27 mouse cellular contexts compared by ENCODE assay signal in the genomic region with DNA sequence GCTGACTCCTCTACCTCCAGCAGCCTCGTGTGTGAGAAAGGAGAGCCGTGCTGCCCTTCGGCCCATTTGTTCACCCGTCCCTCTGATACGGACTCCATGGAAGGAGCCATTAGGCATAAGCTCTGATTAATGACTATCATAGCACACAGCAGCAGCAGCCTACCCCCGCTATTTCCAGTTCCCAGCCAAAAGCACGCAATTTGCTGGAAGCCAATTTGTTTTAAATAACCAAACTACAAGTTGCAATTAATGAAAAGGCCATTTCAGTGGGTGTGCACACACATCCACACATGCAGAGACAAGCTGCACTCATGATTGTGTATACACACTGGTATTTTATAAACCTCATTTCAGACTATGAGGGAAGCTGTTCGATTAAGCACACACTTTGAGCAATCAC.
DNase-seq lines count a peak whose midpoint lies in the region; ATAC-seq and TF ChIP-seq lines count a peak whose summit lies in the region.
"Had no signal": no experiment of that assay in that cellular context is flagged by ENCODE, and none has a peak within 500 bp of the region (broad histone marks: within the 10 kb centered on the region; RNA-seq: fewer than 3 reads in every experiment).

No protein-coding gene starts in this region.

- no peak for DNase-seq in forebrain, embryonic 11.5 days (ENCODE audit: low spot score)
- no peak for DNase-seq in hindbrain, embryonic 10.5 days (ENCODE audit: low spot score)
- DNase-seq in neural tube, embryonic 10.5 days (ENCODE audit: extremely low spot score, low spot score): no peak
- DNase-seq in telencephalon, adult 2 months (ENCODE audit: low read depth, low spot score): peak; percentile 18
- DNase-seq in left cerebral cortex, adult 2 months (ENCODE audit: extremely low spot score in 1 of 2, low spot score in 2 of 2): no peak
- DNase-seq: adrenal gland, adult 8-10 months; cerebellum, adult 2 months; cerebellum, postnatal 25 days; embryo, embryonic 11 days; heart, postnatal 36 days; kidney, adult 11 months; kidney, postnatal 36 days; left cerebral cortex, postnatal 4 days; lung, embryonic 14.5 days; right cerebral cortex, postnatal 25 days; spleen, adult 18-20 months; thymus, adult 2 months had no signal

- H3K27ac ChIP-seq in forebrain, embryonic 12.5 days: 0 out of 2 replicates have a peak overlapping the region, but pooled peaks have one; percentile 13
- H3K27ac ChIP-seq in forebrain, embryonic 11.5 days (ENCODE audit: low read depth, low read length): no peak overlapping the region
- no peak overlapping the region for H3K27ac ChIP-seq in hindbrain, embryonic 16.5 days (ENCODE audit: low read depth, low read length)
- H3K27ac ChIP-seq in hindbrain, embryonic 10.5 days: no peak overlapping the region
- 0 out of 2 replicates have a peak overlapping the region, but pooled peaks have one; percentile 5 for H3K27ac ChIP-seq in neural tube, embryonic 15.5 days (replicated peaks)
- H3K27ac ChIP-seq in left cerebral cortex, adult 2 months: no peak overlapping the region
- H3K27ac ChIP-seq: embryonic facial prominence, embryonic 13.5 days; heart, embryonic 15.5 days; kidney, embryonic 15.5 days; limb, embryonic 15.5 days; liver, embryonic 14.5 days had no signal

- H3K4me2 ChIP-seq in forebrain, embryonic 12.5 days: no peak overlapping the region
- no peak overlapping the region for H3K4me2 ChIP-seq in forebrain, embryonic 11.5 days (ENCODE audit: low read depth, low read length, severe bottlenecking)
- H3K4me2 ChIP-seq in hindbrain, embryonic 16.5 days (ENCODE audit: low read length): no peak overlapping the region
- H3K4me2 ChIP-seq in neural tube, embryonic 15.5 days: no peak overlapping the region; the same call in 1 of the 2 replicates
- H3K4me2 ChIP-seq: embryonic facial prominence, embryonic 13.5 days; heart, embryonic 15.5 days; kidney, embryonic 15.5 days; limb, embryonic 15.5 days; lung, embryonic 14.5 days had no signal

- ATAC-seq in forebrain, embryonic 12.5 days (ENCODE audit: low FRiP score): 0 out of 2 replicates have a peak, but pooled peaks have one; percentile 23
- no peak for ATAC-seq in forebrain, embryonic 11.5 days (replicated peaks; ENCODE audit: low FRiP score)
- ATAC-seq in hindbrain, embryonic 16.5 days: peak; percentile 45; the same call in 1 of the 2 replicates
- 0 out of 2 replicates have a peak, but pooled peaks have one; percentile 31 for ATAC-seq in neural tube, embryonic 15.5 days (ENCODE audit: low FRiP score)
- ATAC-seq: activated CD4-positive, CD25-positive, alpha-beta regulatory T cell, adult 4 months had no signal

- 69% methylated on average over 8 of the region's 8 CpGs for WGBS in forebrain, embryonic 12.5 days
- WGBS in forebrain, embryonic 11.5 days: 83% methylated on average over 8 of the region's 8 CpGs
- WGBS in hindbrain, embryonic 16.5 days: 52% methylated on average over 8 of the region's 8 CpGs
- WGBS in hindbrain, embryonic 10.5 days: 87% methylated on average over 8 of the region's 8 CpGs
- 28% methylated on average over 8 of the region's 8 CpGs for WGBS in neural tube, embryonic 15.5 days

- H3K4me3 ChIP-seq in forebrain, embryonic 12.5 days (replicated peaks): no peak overlapping the region
- no peak overlapping the region for H3K4me3 ChIP-seq in forebrain, embryonic 11.5 days (ENCODE audit: low read depth, low read length)
- no peak overlapping the region for H3K4me3 ChIP-seq in hindbrain, embryonic 16.5 days (ENCODE audit: low read length)
- H3K4me3 ChIP-seq in hindbrain, embryonic 10.5 days: no peak overlapping the region
- H3K4me3 ChIP-seq in neural tube, embryonic 15.5 days (replicated peaks): no peak overlapping the region
- no peak overlapping the region for H3K4me3 ChIP-seq in left cerebral cortex, adult 2 months
- H3K4me3 ChIP-seq: embryonic facial prominence, embryonic 13.5 days; erythroblast, embryonic 14.5 days; heart, embryonic 15.5 days; kidney, embryonic 15.5 days; limb, embryonic 15.5 days had no signal

- H3K9me3 ChIP-seq in forebrain, embryonic 12.5 days: no peaks in the 10 kb centered on the region
- H3K9me3 ChIP-seq in forebrain, embryonic 11.5 days (ENCODE audit: control insufficient read depth, low read length): no peaks in the 10 kb centered on the region
- no peaks in the 10 kb centered on the region for H3K9me3 ChIP-seq in hindbrain, embryonic 16.5 days (ENCODE audit: control insufficient read depth, low read length)
- no peaks in the 10 kb centered on the region for H3K9me3 ChIP-seq in hindbrain, embryonic 10.5 days
- no peaks in the 10 kb centered on the region for H3K9me3 ChIP-seq in neural tube, embryonic 15.5 days (replicated peaks)
- H3K9me3 ChIP-seq: embryonic facial prominence, embryonic 13.5 days; heart, embryonic 15.5 days; kidney, embryonic 15.5 days; limb, embryonic 15.5 days had no signal

- no peak overlapping the region for H3K9ac ChIP-seq in forebrain, embryonic 12.5 days
- no peak overlapping the region for H3K9ac ChIP-seq in forebrain, embryonic 11.5 days (ENCODE audit: low read length)
- no peak overlapping the region for H3K9ac ChIP-seq in hindbrain, embryonic 16.5 days (ENCODE audit: low read depth, low read length)
- H3K9ac ChIP-seq in neural tube, embryonic 15.5 days (replicated peaks): no peak overlapping the region
- H3K9ac ChIP-seq: embryonic facial prominence, embryonic 13.5 days; heart, embryonic 15.5 days; kidney, embryonic 15.5 days; limb, embryonic 15.5 days; liver, embryonic 14.5 days; lung, embryonic 14.5 days had no signal

- no peak for TF ChIP-seq CTCF in left cerebral cortex, adult 2 months (IDR thresholded peaks at IDR 0.05)

- intact Hi-C loops in left cerebral cortex, adult 2 months (cut with DNase I): no loop called here

- no peaks in the 10 kb centered on the region for H3K36me3 ChIP-seq in forebrain, embryonic 12.5 days (replicated peaks)
- no peaks in the 10 kb centered on the region for H3K36me3 ChIP-seq in forebrain, embryonic 11.5 days (ENCODE audit: control insufficient read depth, insufficient read depth, low read length)
- H3K36me3 ChIP-seq in hindbrain, embryonic 16.5 days (ENCODE audit: control insufficient read depth, insufficient read depth, low read length): no peaks in the 10 kb centered on the region
- no peaks in the 10 kb centered on the region for H3K36me3 ChIP-seq in hindbrain, embryonic 10.5 days
- no peaks in the 10 kb centered on the region for H3K36me3 ChIP-seq in neural tube, embryonic 15.5 days
- H3K36me3 ChIP-seq: embryonic facial prominence, embryonic 13.5 days; heart, embryonic 15.5 days; kidney, embryonic 15.5 days; limb, embryonic 15.5 days had no signal

- H3K4me1 ChIP-seq in forebrain, embryonic 12.5 days: no peaks in the 10 kb centered on the region
- H3K4me1 ChIP-seq in forebrain, embryonic 11.5 days (replicated peaks; ENCODE audit: control insufficient read depth, insufficient read depth, low read length): no peaks in the 10 kb centered on the region
- H3K4me1 ChIP-seq in hindbrain, embryonic 16.5 days (ENCODE audit: control insufficient read depth, insufficient read depth, low read depth, low read length): no peaks in the 10 kb centered on the region
- 0 out of 2 replicates have a peak, but pooled peaks cover 2% of the 10 kb centered on the region for H3K4me1 ChIP-seq in hindbrain, embryonic 10.5 days (replicated peaks)
- peaks cover 5% of the 10 kb centered on the region; the same call in 1 of the 2 replicates for H3K4me1 ChIP-seq in neural tube, embryonic 15.5 days
- H3K4me1 ChIP-seq: heart, embryonic 15.5 days; kidney, embryonic 15.5 days; limb, embryonic 15.5 days had no signal

- H3K27me3 ChIP-seq in forebrain, embryonic 12.5 days: 0 out of 2 replicates have a peak, but pooled peaks cover 4% of the 10 kb centered on the region
- no peaks in the 10 kb centered on the region for H3K27me3 ChIP-seq in forebrain, embryonic 11.5 days (ENCODE audit: control insufficient read depth, insufficient read depth, low read length)
- no peaks in the 10 kb centered on the region for H3K27me3 ChIP-seq in hindbrain, embryonic 16.5 days (replicated peaks; ENCODE audit: control insufficient read depth, insufficient read depth, low read length)
- peaks cover 11% of the 10 kb centered on the region; the same call in 1 of the 2 replicates for H3K27me3 ChIP-seq in hindbrain, embryonic 10.5 days (ENCODE audit: insufficient read depth, poor library complexity, severe bottlenecking)
- H3K27me3 ChIP-seq in neural tube, embryonic 15.5 days (replicated peaks): no peaks in the 10 kb centered on the region
- H3K27me3 ChIP-seq: embryonic facial prominence, embryonic 13.5 days; kidney, embryonic 15.5 days; limb, embryonic 15.5 days had no signal

Comparison
In these comparisons a context has a peak if more than half of its experiments do, and no peak if none do; other contexts are left out.
1. H3K27ac ChIP-seq: peak in forebrain, embryonic 12.5 days (single experiment) and neural tube, embryonic 15.5 days (single experiment); none in forebrain, embryonic 11.5 days (single experiment), hindbrain, embryonic 16.5 days (single experiment), hindbrain, embryonic 10.5 days (single experiment) and left cerebral cortex, adult 2 months (single experiment).